Mouse (Mus musculus) lung, postnatal 0 days (tissue): ENCODE results near the gene Gm16181.

ENCODE experiments used
- CTCF ChIP-seq: IDR thresholded peaks from 2 replicates; pipeline ENCODE4 v1.5.1; 2016; ENCODE audit warnings: antibody characterized with exemption, mild to moderate bottlenecking
- EP300 ChIP-seq: IDR thresholded peaks from 2 replicates; pipeline ENCODE4 v1.6.1; 2016; ENCODE audit warnings: antibody characterized with exemption, mild to moderate bottlenecking, control low read depth

DNA sequence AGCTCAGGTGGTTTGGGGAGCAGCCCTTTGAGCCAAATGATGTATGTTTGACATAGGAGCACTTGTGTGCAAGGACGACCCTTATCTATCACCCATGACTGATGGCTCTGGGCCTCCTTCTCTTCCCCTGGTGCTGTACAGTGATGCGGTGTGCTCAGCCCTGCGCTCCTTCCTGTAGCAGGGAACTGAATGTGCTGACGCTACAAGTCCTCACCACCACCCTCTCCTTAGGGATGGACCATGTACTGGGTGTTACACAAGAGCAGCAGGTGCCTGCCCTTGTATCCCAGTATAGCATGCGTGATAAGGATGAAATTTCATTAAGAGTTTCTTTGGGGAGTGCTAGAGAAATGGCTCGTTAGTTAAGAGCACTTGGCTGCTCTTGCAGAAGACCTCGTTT lies 26.5 kb downstream of the Gm16181 start:
- TF ChIP-seq CTCF (no peak), EP300 (no peak)
